In genomic region chr6:36800309-36800946, GRCm38 (mm10) we compare ENCODE assay signal across 25 mouse cellular contexts. TPM values are rescaled to one million over a fixed set of nuclear protein-coding genes. Genes with fewer than 3 reads are reported as not detected.
DNase-seq lines count a peak whose midpoint lies in the region; ATAC-seq lines count a peak whose summit lies in the region.
"Had no signal": no experiment of that assay in that cellular context is flagged by ENCODE, and none has a peak within 500 bp of the region (broad histone marks: within the 10 kb centered on the region; RNA-seq: fewer than 3 reads in every experiment).

No protein-coding gene starts in this region.

- 55% methylated on average over 5 of the region's 5 CpGs for WGBS in hindbrain, embryonic 15.5 days
- WGBS in hindbrain, embryonic 12.5 days, result 73% methylated on average over 5 of the region's 5 CpGs
- WGBS in neural tube, embryonic 13.5 days, result 56% methylated on average over 5 of the region's 5 CpGs

- peak overlapping the region; percentile 38 for H3K27ac ChIP-seq in hindbrain, embryonic 15.5 days (replicated peaks)
- no peak overlapping the region for H3K27ac ChIP-seq in hindbrain, embryonic 12.5 days
- H3K27ac ChIP-seq in neural tube, embryonic 13.5 days (replicated peaks), result peak overlapping the region; percentile 18; the same call in 1 of the 2 replicates
- H3K27ac ChIP-seq: embryonic facial prominence, embryonic 12.5 days; heart, embryonic 10.5 days; kidney, postnatal 0 days; limb, embryonic 10.5 days had no signal

- H3K4me3 ChIP-seq in hindbrain, embryonic 15.5 days, result no peak overlapping the region
- H3K4me3 ChIP-seq in hindbrain, embryonic 12.5 days, result no peak overlapping the region
- H3K4me3 ChIP-seq in neural tube, embryonic 13.5 days, result no peak overlapping the region
- H3K4me3 ChIP-seq: embryonic facial prominence, embryonic 12.5 days; heart, embryonic 10.5 days; limb, embryonic 10.5 days had no signal

- H3K9ac ChIP-seq in hindbrain, embryonic 15.5 days, result no peak overlapping the region
- H3K9ac ChIP-seq in hindbrain, embryonic 12.5 days, result no peak overlapping the region
- H3K9ac ChIP-seq in neural tube, embryonic 13.5 days, result no peak overlapping the region
- H3K9ac ChIP-seq: embryonic facial prominence, embryonic 12.5 days; liver, postnatal 0 days had no signal

- no peaks in the 10 kb centered on the region for H3K9me3 ChIP-seq in hindbrain, embryonic 15.5 days
- no peaks in the 10 kb centered on the region for H3K9me3 ChIP-seq in hindbrain, embryonic 12.5 days (replicated peaks)
- no peaks in the 10 kb centered on the region for H3K9me3 ChIP-seq in neural tube, embryonic 13.5 days
- H3K9me3 ChIP-seq: embryonic facial prominence, embryonic 12.5 days; heart, embryonic 10.5 days; limb, embryonic 10.5 days had no signal

- ATAC-seq in hindbrain, embryonic 15.5 days (ENCODE audit: low FRiP score, low read depth), result peak; percentile 62; the same call in 1 of the 2 replicates
- ATAC-seq in hindbrain, embryonic 12.5 days (ENCODE audit: low FRiP score), result no peak
- ATAC-seq in neural tube, embryonic 13.5 days (ENCODE audit: low read depth), result peak; percentile 68
- ATAC-seq: activated CD4-positive, CD25-positive, alpha-beta regulatory T cell, adult 4 months; CD4-positive, CD25-positive, alpha-beta regulatory T cell, adult 4 months; forebrain, embryonic 16.5 days; liver, postnatal 0 days; Patski had no signal

- no peaks in the 10 kb centered on the region for H3K27me3 ChIP-seq in hindbrain, embryonic 15.5 days
- no peaks in the 10 kb centered on the region for H3K27me3 ChIP-seq in hindbrain, embryonic 12.5 days
- no peaks in the 10 kb centered on the region for H3K27me3 ChIP-seq in neural tube, embryonic 13.5 days
- H3K27me3 ChIP-seq: embryonic facial prominence, embryonic 12.5 days had no signal

- DNase-seq in adrenal gland, adult 2 months, result peak; percentile 63
- DNase-seq in adrenal gland, adult 18-20 months (ENCODE audit: low spot score in 2 of 2), result no peak
- DNase-seq in neural tube, embryonic 10.5 days (ENCODE audit: extremely low spot score, low spot score), result no peak
- DNase-seq in cerebellum, adult 11-12 months, result no peak
- no peak for DNase-seq in cerebellum, adult 18-20 months
- DNase-seq: cerebellum, adult 8-10 months; kidney, adult 18-20 months; layer of hippocampus, postnatal 36 days; liver, postnatal 0 days; lung, postnatal 10 days; right cerebral cortex, postnatal 25 days; thymus, adult 18-20 months; thymus, postnatal 4 days had no signal

- H3K36me3 ChIP-seq in hindbrain, embryonic 15.5 days, result peaks cover 11% of the 10 kb centered on the region; the same call in 1 of the 2 replicates
- H3K36me3 ChIP-seq in hindbrain, embryonic 12.5 days, result no peaks in the 10 kb centered on the region
- H3K36me3 ChIP-seq in neural tube, embryonic 13.5 days, result peaks cover 16% of the 10 kb centered on the region

- peaks cover 26% of the 10 kb centered on the region for H3K4me1 ChIP-seq in hindbrain, embryonic 15.5 days (replicated peaks)
- peaks cover 14% of the 10 kb centered on the region for H3K4me1 ChIP-seq in hindbrain, embryonic 12.5 days
- peaks cover 63% of the 10 kb centered on the region for H3K4me1 ChIP-seq in neural tube, embryonic 13.5 days (replicated peaks)

- H3K4me2 ChIP-seq in hindbrain, embryonic 15.5 days, result no peak overlapping the region
- no peak overlapping the region for H3K4me2 ChIP-seq in hindbrain, embryonic 12.5 days (replicated peaks)
- H3K4me2 ChIP-seq in neural tube, embryonic 13.5 days, result peak overlapping the region; percentile 18; the same call in 1 of the 2 replicates
- H3K4me2 ChIP-seq: embryonic facial prominence, embryonic 12.5 days had no signal

RNA-seq across cellular contexts. Expression of gene Ptn, which starts 9.6 kb away (rescaled TPM):
- total RNA-seq in adrenal gland, adult 2 months (2021), result 10 to 100 TPM; 80.1 to 85.0 TPM
- polyA plus RNA-seq in adrenal gland, adult 2 months (2012; rRNA removed), result 6.1 and 7.0 TPM in 2 replicates
- 10 to 100 TPM; 53.9 to 85.9 TPM for total RNA-seq in adrenal gland, adult 18-20 months (2021)
- 786 and 825 TPM in 2 replicates for polyA plus RNA-seq in hindbrain, embryonic 15.5 days (2015; fragmentation: Nextera tagmentation; extraction: Ambion mirVana)
- 500 and 546 TPM in 2 replicates for polyA plus RNA-seq in hindbrain, embryonic 12.5 days (2016; fragmentation: Nextera tagmentation; extraction: Ambion mirVana)
- 622 and 732 TPM in 2 replicates for polyA plus RNA-seq in neural tube, embryonic 13.5 days (2015; fragmentation: Nextera tagmentation; extraction: Ambion mirVana)
- total RNA-seq: liver, adult 2 months had no signal
- polyA plus RNA-seq: activated CD4-positive, CD25-positive, alpha-beta regulatory T cell, adult 4 months; CD4-positive, CD25-positive, alpha-beta regulatory T cell, adult 4 months; liver, adult 2 months; Patski had no signal

Comparison
In these comparisons a context has a peak if more than half of its experiments do, and no peak if none do; other contexts are left out.
1. RNA of gene Ptn, which starts 9.6 kb away (polyA plus RNA-seq): 786 to 825 TPM in hindbrain, embryonic 15.5 days, 622 to 732 TPM in neural tube, embryonic 13.5 days and 500 to 546 TPM in hindbrain, embryonic 12.5 days; 6.1 to 7.0 TPM in adrenal gland, adult 2 months; every median in the first group is over 10 times any median in the second.